Mouse (Mus musculus) c-Kit-positive CD71-negative TER-119-negative erythroid progenitor cells, embryonic 14.5 days (primary cell): ENCODE measurements around the gene Lrrc36.

Experiments used
- DNase-seq: peaks from one replicate; pipeline ENCODE4 v3.0.0-alpha.2; 2013; ENCODE audit warnings: low read depth

The Lrrc36 gene

GRCm38 (mm10) chr8:105483212-105484029, 70.0 kb downstream of the Lrrc36 start:
- no peak for DNase-seq

DNA sequence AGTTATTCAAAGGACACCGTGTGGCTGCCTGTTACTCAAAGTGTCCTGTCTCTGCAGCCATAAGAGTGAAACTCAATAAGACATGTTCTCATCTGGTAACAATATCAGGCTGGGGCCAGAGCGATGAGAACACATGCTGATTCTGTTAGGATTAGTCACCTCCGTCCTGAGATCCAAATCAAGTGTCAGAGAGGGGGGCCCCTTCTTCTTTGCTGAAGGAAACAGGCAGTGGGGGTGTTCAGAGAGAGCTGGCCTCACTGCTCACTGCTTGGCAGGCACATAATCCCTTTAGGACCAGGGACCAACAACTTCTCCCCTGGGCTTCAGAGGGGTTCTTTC, 70.6 kb downstream of the Lrrc36 start:
- no peak for DNase-seq

DNA sequence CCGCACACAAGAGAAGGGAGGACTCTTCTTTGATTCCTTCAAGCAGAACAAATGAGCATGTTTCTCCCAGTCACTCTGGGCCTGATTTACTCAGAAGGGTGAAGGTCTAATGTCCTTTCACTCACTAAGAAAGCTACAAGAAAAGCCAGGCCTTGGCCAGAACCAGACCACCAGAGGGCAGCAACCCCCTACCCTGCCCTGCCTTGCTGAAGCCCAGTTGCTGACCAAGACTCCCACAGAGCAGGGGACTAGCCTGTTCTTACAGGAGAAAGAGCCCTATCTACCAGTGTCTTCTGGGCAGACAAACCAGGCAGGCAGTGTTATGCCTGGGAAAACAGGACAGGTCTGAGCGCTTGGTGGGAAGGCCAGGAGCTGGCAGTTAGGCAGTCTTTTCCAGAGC, 71.0 kb downstream of the Lrrc36 start:
- no peak for DNase-seq

- no peak for DNase-seq
These were observed 74.7 kb downstream of the Lrrc36 start for GRCm38 (mm10) chr8:105488082-105488481.

GRCm38 (mm10) chr8:105489281-105489680, 75.9 kb downstream of the Lrrc36 start:
- DNase-seq = no peak

DNA sequence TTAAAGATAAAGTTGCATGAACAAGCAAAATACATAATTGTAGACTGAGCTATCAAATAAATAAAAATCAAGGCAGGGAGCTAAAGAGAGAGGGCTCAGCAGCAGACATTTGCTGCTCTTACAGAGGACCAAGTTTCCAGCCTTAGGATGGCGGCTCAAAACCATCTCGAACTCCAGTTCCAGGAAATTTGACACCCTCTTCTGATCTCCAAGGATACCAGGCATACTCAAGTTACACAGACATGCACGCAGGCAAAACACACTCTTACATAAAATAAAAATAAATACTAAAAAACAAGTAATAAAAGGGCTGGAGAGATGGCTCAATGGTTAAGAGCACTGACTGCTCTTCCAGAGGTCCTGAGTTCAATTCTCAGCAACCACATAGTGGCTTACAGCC, 80.1 kb downstream of the Lrrc36 start:
- DNase-seq = no peak

DNA sequence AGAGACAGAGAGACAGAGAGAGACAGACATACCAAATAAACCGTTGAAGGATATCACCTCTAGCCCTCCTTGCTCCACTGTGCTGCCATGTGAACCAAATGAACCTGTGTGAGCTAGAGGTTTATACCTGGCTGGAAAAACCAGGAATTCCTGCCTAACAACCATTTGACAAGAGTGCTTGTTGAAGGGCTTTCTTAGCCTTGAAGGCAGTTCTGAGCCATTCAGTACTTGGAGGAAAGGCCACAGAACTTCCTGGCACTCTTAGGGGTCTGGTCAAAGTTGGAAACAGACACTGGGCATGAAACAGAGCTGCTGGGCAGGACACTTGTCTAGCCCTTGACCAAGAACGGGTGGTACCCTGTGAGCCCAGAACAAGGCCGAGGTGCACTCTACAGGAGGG, 81.2 kb downstream of the Lrrc36 start:
- no peak for DNase-seq

GRCm38 (mm10) chr8:105495350-105496302, 82.3 kb downstream of the Lrrc36 start:
- DNase-seq = no peak

DNA sequence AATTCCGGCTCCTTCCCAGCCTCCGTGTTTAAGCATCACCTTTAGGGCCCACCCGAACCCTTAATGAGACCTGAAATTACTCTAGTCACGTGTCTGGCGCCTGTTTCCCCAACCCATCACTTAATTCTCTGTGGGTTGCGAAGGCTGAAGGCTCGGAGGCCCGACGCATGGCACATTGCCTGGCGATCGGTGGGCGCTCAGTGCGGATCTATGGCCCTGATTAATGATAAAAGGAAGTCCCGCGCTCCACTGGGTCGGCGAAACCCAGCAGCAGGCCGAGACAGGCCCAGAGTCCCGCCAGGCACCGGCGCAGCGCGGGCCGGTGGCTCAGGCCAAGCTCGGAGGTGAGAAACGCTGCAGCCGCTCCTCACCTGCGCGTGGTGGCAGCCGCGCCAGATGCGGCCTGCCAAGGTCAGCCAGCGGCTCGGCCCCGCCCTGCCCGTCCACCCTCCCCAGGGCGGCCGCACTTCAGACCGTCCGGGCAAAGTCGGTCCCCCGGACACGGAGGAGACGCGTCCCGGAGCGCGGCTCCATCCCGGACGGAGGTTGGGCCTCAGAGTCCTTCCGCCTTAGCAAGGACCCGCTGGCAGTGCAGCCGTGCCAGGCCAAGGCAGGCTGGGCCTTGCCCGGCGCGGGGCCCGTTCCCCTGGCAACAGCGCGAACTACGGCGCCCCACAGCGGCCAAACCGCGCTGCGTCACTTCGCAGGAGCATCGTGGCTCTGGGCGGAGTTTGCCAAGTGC, 83.2 kb downstream of the Lrrc36 start, which contains the start of gene Zdhhc1:
TSS of gene Zdhhc1 (minus strand) at position 464 of the 742 bp plus-strand sequence.
- no peak for DNase-seq

DNA sequence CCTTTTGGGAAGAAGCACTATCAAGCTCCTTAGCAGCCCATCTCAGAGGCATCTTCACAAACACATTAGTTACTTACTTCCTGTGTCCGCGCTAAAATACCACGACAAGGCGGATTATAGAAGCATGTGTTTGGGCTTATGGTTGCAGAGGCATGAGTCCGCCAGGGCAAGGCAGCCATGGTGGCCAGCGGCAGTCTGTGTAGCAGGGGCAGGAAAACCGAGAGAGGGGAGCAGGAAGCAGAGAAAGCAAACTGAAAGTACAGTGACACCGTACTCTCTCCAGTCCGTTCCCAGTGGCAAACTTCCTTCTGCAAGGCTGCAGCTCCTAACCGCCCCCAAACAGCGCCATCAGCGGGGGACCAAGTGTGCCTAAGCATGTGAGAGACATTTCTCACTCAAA, 86.4 kb downstream of the Lrrc36 start:
- no peak for DNase-seq

DNA sequence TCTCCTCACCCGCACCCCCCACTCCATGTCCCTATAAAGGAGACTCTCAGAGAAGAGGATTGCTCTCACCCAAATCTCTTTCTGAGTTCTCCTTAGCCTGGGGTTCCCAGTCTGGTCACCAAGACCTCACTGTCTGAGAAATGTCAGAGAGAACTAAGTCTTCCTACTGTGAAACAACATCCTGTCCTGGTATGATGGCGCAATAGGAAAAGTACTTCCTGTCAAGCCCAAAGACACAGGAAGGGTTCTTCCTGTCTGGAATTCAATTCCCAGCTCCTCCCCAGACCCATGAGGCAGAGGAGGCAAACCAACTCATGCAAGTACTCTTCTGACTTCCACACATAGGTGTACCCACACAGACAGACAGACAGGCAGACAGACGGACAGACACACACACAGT, 91.2 kb downstream of the Lrrc36 start:
- no peak for DNase-seq

- DNase-seq = no peak
These were observed 93.6 kb downstream of the Lrrc36 start for GRCm38 (mm10) chr8:105506977-105507376.

DNA sequence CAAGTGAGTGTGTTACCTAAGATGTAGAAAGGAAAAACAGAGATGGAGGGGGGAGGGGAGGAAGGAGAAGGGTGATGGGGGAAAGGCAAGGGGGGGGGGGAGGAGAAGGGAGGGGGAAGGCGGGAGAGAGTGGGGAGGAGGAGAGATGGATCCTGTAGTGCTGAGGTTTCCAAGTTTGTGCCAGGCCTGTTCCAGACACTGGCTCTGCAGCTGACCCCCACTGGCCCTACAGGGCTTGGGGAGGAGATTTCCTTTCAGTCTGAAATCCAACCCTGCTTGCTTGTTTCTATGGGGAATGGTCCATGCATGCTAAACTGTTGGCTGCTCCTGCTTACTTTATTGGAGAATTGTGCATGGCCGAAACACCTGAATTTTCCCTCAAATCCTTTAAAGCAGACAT, 95.4 kb downstream of the Lrrc36 start:
- no peak for DNase-seq

GRCm38 (mm10) chr8:105509997-105510735, 96.8 kb downstream of the Lrrc36 start:
- no peak for DNase-seq
